8 mouse cellular contexts compared by ENCODE assay signal in the genomic region with DNA sequence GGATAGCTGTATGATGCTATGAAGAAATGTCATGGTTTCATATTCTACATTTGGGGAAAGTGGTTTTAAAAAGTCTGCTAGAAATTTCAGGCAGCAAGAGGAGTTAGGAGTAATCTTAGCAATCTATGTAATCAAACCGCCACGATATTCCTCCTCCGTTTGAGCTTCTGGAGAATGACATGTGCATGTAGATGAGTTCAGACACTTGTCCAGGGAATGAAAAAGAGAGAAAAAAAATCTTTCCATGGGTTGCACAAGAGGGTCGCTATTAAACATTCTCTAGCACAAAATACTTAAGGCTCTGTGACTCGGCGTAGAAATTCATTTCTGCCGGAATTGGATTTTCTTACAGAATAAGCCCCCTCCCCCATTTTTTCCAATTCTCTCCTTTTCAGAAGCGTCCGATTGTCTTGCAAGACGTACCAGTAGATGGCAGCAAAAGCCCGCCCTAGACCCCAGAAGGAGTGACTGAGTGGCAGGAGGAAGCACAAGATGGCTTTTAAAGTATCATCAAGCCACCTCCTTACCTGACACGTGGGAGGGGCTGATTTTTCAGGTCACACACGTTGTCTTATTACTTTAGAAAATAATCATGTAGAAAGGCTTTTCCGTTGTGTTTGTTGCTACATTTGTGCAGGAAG.
A peak's percentile ranks its signal among the peaks of the same experiment; 100 is the strongest.
DNase-seq lines count a peak whose midpoint lies in the region; ATAC-seq lines count a peak whose summit lies in the region.

No protein-coding gene starts in this region.

- DNase-seq in cerebellum, postnatal 4 days (ENCODE audit: low spot score in 2 of 2), result peak; percentile 56 to 76
- peak; percentile 32 to 39 for DNase-seq in gastrocnemius, postnatal 4 days (ENCODE audit: low spot score in 2 of 2)
- peak; percentile 58 to 75 for DNase-seq in layer of hippocampus, adult 18-20 months (ENCODE audit: low spot score in 2 of 2)
- DNase-seq in lung, postnatal 10 days, result peak; percentile 62
- DNase-seq in retina, adult 2 months (ENCODE audit: low read depth, low spot score), result peak; percentile 30
- peak; percentile 40 to 42 for DNase-seq in thymus, postnatal 36 days

- peak; percentile 92 for ATAC-seq in CD4-positive, CD25-positive, alpha-beta regulatory T cell, adult 4 months
- ATAC-seq in activated CD4-positive, CD25-positive, alpha-beta regulatory T cell, adult 4 months, result peak; percentile 92

Comparison
In these comparisons a context has a peak if more than half of its experiments do, and no peak if none do; other contexts are left out.
1. Peak in every context shown above with its lines: DNase-seq and ATAC-seq.